Mouse (Mus musculus) left cerebral cortex, postnatal 36 days (tissue): ENCODE results near the gene Suclg2. TPM values are rescaled to one million over a fixed set of nuclear protein-coding genes. Genes with fewer than 3 reads are reported as not detected.

Source experiments
- DNase-seq, 2 experiments: peaks; one replicate each; pipeline ENCODE4 v3.0.0; 2021 to 2022; ENCODE audit warnings: low spot score in 2 of 2, mixed read lengths in 1 of 2
- intact Hi-C: fragments of 180-260 bp; cut with DNase I; formaldehyde crosslinking; loops from one replicate; pipeline ENCODE4 v1.15.1; 2025
- total RNA-seq, 2 experiments: library from RNA; stranded (reverse); gene quantifications; 2 replicates each; pipeline ENCODE4 v1.2.3; 2021

Suclg2 gene
- total RNA-seq, 2 experiments from 2014 or later = 15.9 to 17.6 TPM

- intact Hi-C loops = no loop called here
- DNase-seq = no peak
Measured at GRCm38 (mm10) chr6:95499639-95500038, 219.0 kb downstream of the Suclg2 start.

- intact Hi-C loops = no loop called here
- DNase-seq = no peak
Measured at GRCm38 (mm10) chr6:95492216-95492956, 226.2 kb downstream of the Suclg2 start.

GRCm38 (mm10) chr6:95491043-95491442, 227.6 kb downstream of the Suclg2 start:
- intact Hi-C loops = no loop called here
- DNase-seq = no peak

- intact Hi-C loops = loop anchor here (10.0 kb wide), 1 partner anchor 261 kb away; no protein-coding TSS in a partner anchor
- no peak for DNase-seq
Measured at GRCm38 (mm10) chr6:95485791-95486190, 232.8 kb downstream of the Suclg2 start.

GRCm38 (mm10) chr6:95484183-95484818, 234.3 kb downstream of the Suclg2 start:
- DNase-seq = peak; percentile 48 to 52
- intact Hi-C loops = loop anchor here (5.0 to 10.0 kb wide), 2 partner anchors 260 to 1523 kb away; no protein-coding TSS in a partner anchor

- intact Hi-C loops = loop anchor here (5.0 to 10.0 kb wide), 2 partner anchors 259 to 1524 kb away; no protein-coding TSS in a partner anchor
- no peak for DNase-seq
Measured at GRCm38 (mm10) chr6:95483686-95484085, 234.9 kb downstream of the Suclg2 start.

- intact Hi-C loops = loop anchor here (5.0 to 10.0 kb wide), 2 partner anchors 258 to 1524 kb away; no protein-coding TSS in a partner anchor
Measured at GRCm38 (mm10) chr6:95483127-95483526, 235.5 kb downstream of the Suclg2 start.

GRCm38 (mm10) chr6:95479801-95480200, 238.8 kb downstream of the Suclg2 start:
- intact Hi-C loops = loop anchor here (5.0 to 10.0 kb wide), 2 partner anchors 255 to 1528 kb away; no protein-coding TSS in a partner anchor
- no peak for DNase-seq

More at GRCm38 (mm10) chr6:95483127-95483526, 235.5 kb downstream of the Suclg2 start:
- no peak for DNase-seq

- intact Hi-C loops = no loop called here
- DNase-seq = no peak
Measured at GRCm38 (mm10) chr6:95469521-95469920, 249.1 kb downstream of the Suclg2 start.

- intact Hi-C loops = no loop called here
- DNase-seq = no peak
Measured at GRCm38 (mm10) chr6:95465322-95465721, 253.3 kb downstream of the Suclg2 start.

GRCm38 (mm10) chr6:95459372-95459771, 259.2 kb downstream of the Suclg2 start:
- intact Hi-C loops = no loop called here
- no peak for DNase-seq

GRCm38 (mm10) chr6:95446151-95446550, 272.4 kb downstream of the Suclg2 start:
- intact Hi-C loops = no loop called here
- no peak for DNase-seq

GRCm38 (mm10) chr6:95445036-95445435, 273.6 kb downstream of the Suclg2 start:
- intact Hi-C loops = no loop called here
- DNase-seq = no peak
